Mouse (Mus musculus): ENCODE measurements around the gene Vps8. TPM values are rescaled to one million over a fixed set of nuclear protein-coding genes. Genes with fewer than 3 reads are reported as not detected.
A peak's percentile ranks its signal among the peaks of the same experiment; 100 is the strongest.
"Not testable (repeated sequence)": the region's sequence is repeated elsewhere in the genome, so short reads cannot be mapped to it uniquely, and the experiment has no call there.

The Vps8 gene
- polyA plus RNA-seq, 1 experiment from 2014 or later: 25.4 TPM

DNA sequence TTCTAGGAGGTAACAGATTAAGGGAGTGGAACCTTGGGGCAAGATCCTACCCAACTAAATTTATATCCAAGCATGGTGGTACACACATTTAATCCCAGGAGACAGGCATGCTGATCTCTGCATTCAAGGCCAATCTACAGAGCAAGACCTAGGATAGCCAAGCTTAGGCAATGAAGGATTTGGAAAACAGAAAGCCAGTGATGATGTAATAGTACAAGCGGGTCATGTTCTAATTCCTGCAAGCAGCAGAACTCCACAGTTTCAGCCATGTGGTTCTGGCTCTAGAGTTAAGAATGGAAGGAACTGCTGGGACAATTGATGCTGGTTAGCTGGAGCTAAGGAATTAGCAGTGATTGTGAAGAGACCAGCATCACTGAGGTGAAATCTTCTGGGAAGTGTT, 250.7 kb downstream of the Vps8 start:
- 81% methylated on average over 1 of the region's 1 CpGs for WGBS
- not testable (repeated sequence) for H3K9ac ChIP-seq (ENCODE audit: low read length)

GRCm38 (mm10) chr16:21676791-21677190, 253.9 kb downstream of the Vps8 start:
- no peak for ATAC-seq (replicated peaks; ENCODE audit: extremely low read depth, insufficient read depth, low FRiP score)
- no peak overlapping the region for H3K27ac ChIP-seq (ENCODE audit: low read length)
- H3K4me3 ChIP-seq (ENCODE audit: low read length): no peak overlapping the region
- H3K4me1 ChIP-seq (ENCODE audit: control insufficient read depth, insufficient read depth, low read length): no peaks in the 10 kb centered on the region
- no peak overlapping the region for H3K4me2 ChIP-seq (ENCODE audit: low read depth, low read length)
- H3K9me3 ChIP-seq (replicated peaks; ENCODE audit: control insufficient read depth, low read length): no peaks in the 10 kb centered on the region
- peaks cover 10% of the 10 kb centered on the region for H3K36me3 ChIP-seq (ENCODE audit: control insufficient read depth, insufficient read depth)
- H3K27me3 ChIP-seq (ENCODE audit: control insufficient read depth, insufficient read depth, low read length): no peaks in the 10 kb centered on the region
- H3K9ac ChIP-seq (ENCODE audit: low read length): no peak overlapping the region
- 80% methylated on average over 7 of the region's 7 CpGs for WGBS

More for the DNA sequence above, 250.7 kb downstream of the Vps8 start:
- not testable (repeated sequence) for H3K4me2 ChIP-seq (ENCODE audit: low read depth, low read length); H3K4me3 ChIP-seq (ENCODE audit: low read length); H3K27me3 ChIP-seq (ENCODE audit: control insufficient read depth, insufficient read depth, low read length); H3K27ac ChIP-seq (ENCODE audit: low read length); ATAC-seq (replicated peaks; ENCODE audit: extremely low read depth, insufficient read depth, low FRiP score); H3K9me3 ChIP-seq (replicated peaks; ENCODE audit: control insufficient read depth, low read length); H3K4me1 ChIP-seq (ENCODE audit: control insufficient read depth, insufficient read depth, low read length); H3K36me3 ChIP-seq (ENCODE audit: control insufficient read depth, insufficient read depth)

GRCm38 (mm10) chr16:21687406-21687805, 264.5 kb downstream of the Vps8 start:
- H3K4me2 ChIP-seq (ENCODE audit: low read depth, low read length): no peak overlapping the region

DNA sequence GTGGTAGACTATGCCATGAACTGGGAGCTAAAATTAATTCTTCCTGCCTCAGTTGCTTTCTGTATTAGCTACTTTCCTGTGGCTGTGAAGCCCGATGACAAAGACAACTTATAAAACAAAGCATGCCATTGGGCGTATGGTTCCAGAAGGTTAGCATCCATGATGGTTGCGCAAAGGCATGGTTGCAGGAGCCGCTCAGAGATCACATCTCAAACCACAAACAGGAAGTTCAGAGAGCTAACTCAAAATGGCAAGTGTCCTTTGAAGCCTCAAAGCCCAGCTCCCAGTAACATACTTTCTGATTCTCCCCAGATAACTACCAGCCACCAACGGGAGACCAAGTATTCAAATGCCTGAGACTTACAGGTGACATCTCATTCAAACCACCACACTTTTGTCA, 266.2 kb downstream of the Vps8 start:
- H3K27ac ChIP-seq (ENCODE audit: low read length): no peak overlapping the region
- no peak overlapping the region for H3K9ac ChIP-seq (ENCODE audit: low read length)
- no peaks in the 10 kb centered on the region for H3K9me3 ChIP-seq (replicated peaks; ENCODE audit: control insufficient read depth, low read length)
- no peaks in the 10 kb centered on the region for H3K27me3 ChIP-seq (ENCODE audit: control insufficient read depth, insufficient read depth, low read length)
- no peak for ATAC-seq (replicated peaks; ENCODE audit: extremely low read depth, insufficient read depth, low FRiP score)
- H3K4me2 ChIP-seq (ENCODE audit: low read depth, low read length): no peak overlapping the region
- no peak overlapping the region for H3K4me3 ChIP-seq (ENCODE audit: low read length)
- 72% methylated on average over 5 of the region's 5 CpGs for WGBS
- no peaks in the 10 kb centered on the region for H3K36me3 ChIP-seq (ENCODE audit: control insufficient read depth, insufficient read depth)
- H3K4me1 ChIP-seq (ENCODE audit: control insufficient read depth, insufficient read depth, low read length): peaks cover 40% of the 10 kb centered on the region

More at GRCm38 (mm10) chr16:21687406-21687805, 264.5 kb downstream of the Vps8 start:
- peak overlapping the region; percentile 18; the same call in 1 of the 2 replicates for H3K27ac ChIP-seq (ENCODE audit: low read length)
- no peaks in the 10 kb centered on the region for H3K27me3 ChIP-seq (ENCODE audit: control insufficient read depth, insufficient read depth, low read length)
- H3K9me3 ChIP-seq (replicated peaks; ENCODE audit: control insufficient read depth, low read length): 0 out of 2 replicates have a peak, but pooled peaks cover 3% of the 10 kb centered on the region
- ATAC-seq (replicated peaks; ENCODE audit: extremely low read depth, insufficient read depth, low FRiP score): no peak
- 0 out of 2 replicates have a peak, but pooled peaks cover 3% of the 10 kb centered on the region for H3K36me3 ChIP-seq (ENCODE audit: control insufficient read depth, insufficient read depth)
- no peak overlapping the region for H3K9ac ChIP-seq (ENCODE audit: low read length)
- H3K4me1 ChIP-seq (ENCODE audit: control insufficient read depth, insufficient read depth, low read length): peaks cover 35% of the 10 kb centered on the region
- WGBS: 46% methylated on average over 5 of the region's 5 CpGs
- no peak overlapping the region for H3K4me3 ChIP-seq (ENCODE audit: low read length)

DNA sequence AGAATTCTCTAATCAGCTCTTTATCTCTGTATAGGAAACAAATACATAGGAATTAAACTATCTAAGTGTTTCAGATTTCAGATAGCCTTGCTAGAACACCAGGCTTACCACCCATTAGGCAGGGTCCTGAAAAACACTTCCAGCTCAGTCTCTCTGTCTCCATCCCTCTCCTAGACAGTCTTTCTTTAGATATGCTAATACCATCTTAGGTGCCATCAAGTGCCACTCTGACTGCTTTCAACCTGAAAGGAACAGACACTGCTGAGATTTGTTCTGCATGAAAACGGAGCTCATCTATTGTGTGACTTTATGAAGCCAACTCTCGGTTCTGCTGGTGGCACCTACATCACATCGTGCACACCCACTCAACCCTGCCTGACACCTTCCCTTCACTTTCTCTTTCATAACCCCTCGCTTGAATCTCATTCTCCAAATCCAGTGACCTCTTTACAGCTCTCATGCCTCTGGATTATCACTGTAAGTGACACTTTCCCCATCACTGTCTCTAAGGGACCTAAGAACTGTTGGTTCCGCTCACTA, 267.4 kb downstream of the Vps8 start:
- no peaks in the 10 kb centered on the region for H3K36me3 ChIP-seq (ENCODE audit: control insufficient read depth, insufficient read depth)
- H3K27ac ChIP-seq (ENCODE audit: low read length): peak overlapping the region; percentile 29; the same call in 1 of the 2 replicates

GRCm38 (mm10) chr16:21693981-21694462, 271.1 kb downstream of the Vps8 start:
- H3K9me3 ChIP-seq (replicated peaks; ENCODE audit: control insufficient read depth, low read length): no peaks in the 10 kb centered on the region
- under 1% methylated on average over 45 of the region's 45 CpGs for WGBS
- peak overlapping the region; percentile 96 for H3K4me2 ChIP-seq (ENCODE audit: low read depth, low read length)
- peaks cover 33% of the 10 kb centered on the region for H3K4me1 ChIP-seq (ENCODE audit: control insufficient read depth, insufficient read depth, low read length)
- no peaks in the 10 kb centered on the region for H3K27me3 ChIP-seq (ENCODE audit: control insufficient read depth, insufficient read depth, low read length)
- H3K36me3 ChIP-seq (ENCODE audit: control insufficient read depth, insufficient read depth): no peaks in the 10 kb centered on the region
- peak overlapping the region; percentile 94 for H3K9ac ChIP-seq (ENCODE audit: low read length)
- peak overlapping the region; percentile 84 for H3K4me3 ChIP-seq (ENCODE audit: low read length)
- peak; percentile 62 for ATAC-seq (replicated peaks; ENCODE audit: extremely low read depth, insufficient read depth, low FRiP score)
- peak overlapping the region; percentile 92 for H3K27ac ChIP-seq (ENCODE audit: low read length)

More for the DNA sequence above, 267.4 kb downstream of the Vps8 start:
- no peak overlapping the region for H3K4me3 ChIP-seq (ENCODE audit: low read length)
- 49% methylated on average over 5 of the region's 5 CpGs for WGBS
- no peaks in the 10 kb centered on the region for H3K9me3 ChIP-seq (replicated peaks; ENCODE audit: control insufficient read depth, low read length)
- H3K4me1 ChIP-seq (ENCODE audit: control insufficient read depth, insufficient read depth, low read length): peaks cover 40% of the 10 kb centered on the region
- H3K4me2 ChIP-seq (ENCODE audit: low read depth, low read length): no peak overlapping the region
- ATAC-seq (replicated peaks; ENCODE audit: extremely low read depth, insufficient read depth, low FRiP score): no peak
- no peak overlapping the region for H3K9ac ChIP-seq (ENCODE audit: low read length)
- H3K27me3 ChIP-seq (ENCODE audit: control insufficient read depth, insufficient read depth, low read length): no peaks in the 10 kb centered on the region

Other genes starting within 250 kb of the Vps8 start
- 9.5 and 14.4 TPM in 2 replicates for gene Ephb3, start 218.4 kb upstream of the Vps8 start, polyA plus RNA-seq (2015; fragmentation: Nextera tagmentation; extraction: Ambion mirVana)

Measured in heart, embryonic 16.5 days (tissue).